ENCODE assay signal across 18 mouse cellular contexts in genomic region chr5:15832338-15832737, GRCm38 (mm10).
DNase-seq lines count a peak whose midpoint lies in the region; ATAC-seq and TF ChIP-seq lines count a peak whose summit lies in the region.
"Had no signal": no experiment of that assay in that cellular context is flagged by ENCODE, and none has a peak within 500 bp of the region (broad histone marks: within the 10 kb centered on the region; RNA-seq: fewer than 3 reads in every experiment).

No protein-coding gene starts in this region.

- H3K9ac ChIP-seq in lung, embryonic 14.5 days = no peak overlapping the region
- H3K9ac ChIP-seq in midbrain, embryonic 14.5 days (replicated peaks; ENCODE audit: low read length) = no peak overlapping the region
- H3K9ac ChIP-seq: heart, embryonic 15.5 days; hindbrain, embryonic 13.5 days; limb, embryonic 15.5 days; midbrain, embryonic 13.5 days had no signal

- no peaks in the 10 kb centered on the region for H3K4me1 ChIP-seq in lung, embryonic 14.5 days (ENCODE audit: insufficient read depth)
- H3K4me1 ChIP-seq in midbrain, embryonic 14.5 days (ENCODE audit: control insufficient read depth, insufficient read depth, low read length) = no peaks in the 10 kb centered on the region
- H3K4me1 ChIP-seq: heart, embryonic 15.5 days; hindbrain, embryonic 13.5 days; limb, embryonic 15.5 days; midbrain, embryonic 13.5 days had no signal

- intact Hi-C loops in heart, postnatal 14 days (cut with DNase I) = loop anchor here (10.0 kb wide), 1 partner anchor 372 kb away; no protein-coding TSS in a partner anchor

- no peak overlapping the region for H3K4me3 ChIP-seq in lung, embryonic 14.5 days (ENCODE audit: low read depth, low read length)
- H3K4me3 ChIP-seq in midbrain, embryonic 14.5 days (replicated peaks; ENCODE audit: low read depth, low read length) = no peak overlapping the region
- H3K4me3 ChIP-seq: heart, embryonic 15.5 days; hindbrain, embryonic 13.5 days; limb, embryonic 15.5 days; midbrain, embryonic 13.5 days had no signal

- no peak for TF ChIP-seq CTCF in lung, embryonic 14.5 days (IDR thresholded peaks at IDR 0.05; ENCODE audit: low read depth)

- H3K27me3 ChIP-seq in lung, embryonic 14.5 days (ENCODE audit: insufficient read depth, low read length) = no peaks in the 10 kb centered on the region
- no peaks in the 10 kb centered on the region for H3K27me3 ChIP-seq in midbrain, embryonic 14.5 days (ENCODE audit: control insufficient read depth, insufficient read depth, low read length)
- H3K27me3 ChIP-seq: heart, embryonic 15.5 days; hindbrain, embryonic 13.5 days; limb, embryonic 15.5 days; midbrain, embryonic 13.5 days had no signal

- H3K4me2 ChIP-seq in lung, embryonic 14.5 days = no peak overlapping the region
- H3K4me2 ChIP-seq in midbrain, embryonic 14.5 days (ENCODE audit: low read length) = no peak overlapping the region
- H3K4me2 ChIP-seq: heart, embryonic 15.5 days; hindbrain, embryonic 13.5 days; limb, embryonic 15.5 days; midbrain, embryonic 13.5 days had no signal

- no peak overlapping the region for H3K27ac ChIP-seq in lung, embryonic 14.5 days (ENCODE audit: low read depth)
- H3K27ac ChIP-seq in midbrain, embryonic 14.5 days (replicated peaks; ENCODE audit: low read depth, low read length) = no peak overlapping the region
- H3K27ac ChIP-seq: heart, embryonic 15.5 days; hindbrain, embryonic 13.5 days; midbrain, embryonic 13.5 days had no signal

- 58% methylated on average over 1 of the region's 1 CpGs for WGBS in lung, embryonic 14.5 days
- 84% methylated on average over 1 of the region's 1 CpGs for WGBS in midbrain, embryonic 14.5 days

- no peaks in the 10 kb centered on the region for H3K9me3 ChIP-seq in lung, embryonic 14.5 days (ENCODE audit: low read depth, low read length)
- no peaks in the 10 kb centered on the region for H3K9me3 ChIP-seq in midbrain, embryonic 14.5 days (ENCODE audit: control insufficient read depth, low read length)
- H3K9me3 ChIP-seq: heart, embryonic 15.5 days; hindbrain, embryonic 13.5 days; limb, embryonic 15.5 days had no signal

- no peaks in the 10 kb centered on the region for H3K36me3 ChIP-seq in lung, embryonic 14.5 days (ENCODE audit: insufficient read depth)
- H3K36me3 ChIP-seq in midbrain, embryonic 14.5 days (ENCODE audit: control insufficient read depth, insufficient read depth, low read length) = no peaks in the 10 kb centered on the region
- H3K36me3 ChIP-seq: heart, embryonic 15.5 days; hindbrain, embryonic 13.5 days; limb, embryonic 15.5 days; midbrain, embryonic 13.5 days had no signal

- no peak for DNase-seq in frontal cortex, postnatal 25 days (ENCODE audit: low spot score in 2 of 2)
- peak; percentile 19 for DNase-seq in lung, embryonic 14.5 days
- no peak for DNase-seq in lung, adult 18-20 months
- DNase-seq in gonadal fat pad, adult 2 months (ENCODE audit: low read depth) = peak; percentile 5
- DNase-seq in right cerebral cortex, postnatal 10 days (ENCODE audit: low spot score in 2 of 2) = peak; percentile 24 to 42
- no peak for DNase-seq in heart, postnatal 14 days
- DNase-seq in midbrain, embryonic 14.5 days = no peak
- DNase-seq: adrenal gland, adult 2 months; cerebellum, adult 9-11 months; gastrocnemius, postnatal 10 days; kidney, postnatal 25 days; thymus, postnatal 4 days had no signal

- ATAC-seq in frontal cortex, adult (ENCODE audit: low TSS enrichment) = peak; percentile 89
- ATAC-seq in lung, embryonic 14.5 days (ENCODE audit: insufficient read depth) = no peak
- no peak for ATAC-seq in midbrain, embryonic 14.5 days (ENCODE audit: low FRiP score, low TSS enrichment)
- ATAC-seq: intestine, postnatal 0 days; midbrain, embryonic 13.5 days had no signal

Comparison
In these comparisons a context has a peak if more than half of its experiments do, and no peak if none do; other contexts are left out.
1. DNase-seq: peak in lung, embryonic 14.5 days (single experiment), gonadal fat pad, adult 2 months (single experiment) and right cerebral cortex, postnatal 10 days (2 of 2); none in frontal cortex, postnatal 25 days (0 of 2), lung, adult 18-20 months (0 of 2), heart, postnatal 14 days (0 of 2) and midbrain, embryonic 14.5 days (single experiment).